ENCODE assay signal across 16 mouse cellular contexts in genomic region chr14:60851632-60852031, GRCm38 (mm10).
"Had no signal": no experiment of that assay in that cellular context is flagged by ENCODE, and none has a peak within 500 bp of the region (broad histone marks: within the 10 kb centered on the region; RNA-seq: fewer than 3 reads in every experiment).

No protein-coding gene starts in this region.

- H3K4me1 ChIP-seq: neural tube, embryonic 13.5 days; neural tube, embryonic 15.5 days; stomach, embryonic 15.5 days had no signal

- H3K27me3 ChIP-seq: neural tube, embryonic 13.5 days; neural tube, embryonic 15.5 days; stomach, embryonic 15.5 days had no signal

- H3K4me3 ChIP-seq: neural tube, embryonic 13.5 days; neural tube, embryonic 15.5 days; stomach, embryonic 15.5 days had no signal

- DNase-seq: retina, postnatal 1 day; right cerebral cortex, adult 18-20 months; right cerebral cortex, postnatal 14 days; right cerebral cortex, postnatal 25 days; right cerebral cortex, postnatal 4 days; spleen, adult 18-20 months; thymus, adult 18-20 months; thymus, adult 2 months; thymus, postnatal 14 days; thymus, postnatal 25 days; thymus, postnatal 36 days; thymus, postnatal 4 days had no signal

- H3K9me3 ChIP-seq: neural tube, embryonic 13.5 days; neural tube, embryonic 15.5 days; stomach, embryonic 15.5 days had no signal

- H3K36me3 ChIP-seq: stomach, embryonic 15.5 days had no signal

- H3K27ac ChIP-seq: neural tube, embryonic 13.5 days; neural tube, embryonic 15.5 days; stomach, embryonic 15.5 days; stomach, postnatal 0 days had no signal
